Mouse (Mus musculus): ENCODE measurements around the gene Rbm8a. TPM values are rescaled to one million over a fixed set of nuclear protein-coding genes. Genes with fewer than 3 reads are reported as not detected.

Rbm8a gene
- polyA plus RNA-seq, 1 experiment from 2014 or later, result 56.5 TPM

- Histone ChIP-seq H3K27me3 (ENCODE audit: insufficient read depth, low read length) (peaks cover 42% of the 10 kb centered on the region), H3K9ac (replicated peaks) (peak within 1 kb of the TSS; percentile 66), H3K4me3 (ENCODE audit: low read depth, low read length) (peak within 1 kb of the TSS; percentile 67), H3K4me1 (ENCODE audit: insufficient read depth) (peaks cover 30% of the 10 kb centered on the region), H3K9me3 (ENCODE audit: low read length) (no peaks in the 10 kb centered on the region), H3K27ac (ENCODE audit: low read depth) (peak within 1 kb of the TSS; percentile 75), H3K4me2 (ENCODE audit: low read depth, low read length) (peak within 1 kb of the TSS; percentile 83), H3K36me3 (replicated peaks; ENCODE audit: insufficient read depth, low read length) (no peaks in the 10 kb centered on the region)
- TF ChIP-seq EP300 (IDR thresholded peaks at IDR 0.05; ENCODE audit: low read depth) (no peak), CTCF (IDR thresholded peaks at IDR 0.05; ENCODE audit: low read depth) (peak; percentile 29)
- ATAC-seq (peak; percentile 94), DNase-seq (peak; percentile 94)
- WGBS (ENCODE audit: insufficient replicate concordance), result under 1% methylated on average over 38 of the region's 38 CpGs
These were observed 35.8 kb upstream of the Rbm8a start, which contains the start of gene Polr3gl for GRCm38 (mm10) chr3:96593790-96594560. Gene Polr3gl, minus strand, starts transcription at chr3:96594181.

- no peak overlapping the region for H3K4me2 ChIP-seq (ENCODE audit: low read depth, low read length)
- WGBS (ENCODE audit: insufficient replicate concordance), result 88% methylated on average over 5 of the region's 5 CpGs
- ATAC-seq (no peak), DNase-seq (no peak)
- H3K4me3 ChIP-seq (ENCODE audit: low read depth, low read length), result no peak overlapping the region
- H3K27me3 ChIP-seq (ENCODE audit: insufficient read depth, low read length), result peaks cover 51% of the 10 kb centered on the region
- peaks cover 30% of the 10 kb centered on the region for H3K4me1 ChIP-seq (ENCODE audit: insufficient read depth)
- TF ChIP-seq CTCF (IDR thresholded peaks at IDR 0.05; ENCODE audit: low read depth) (no peak), EP300 (IDR thresholded peaks at IDR 0.05; ENCODE audit: low read depth) (no peak)
- no peaks in the 10 kb centered on the region for H3K36me3 ChIP-seq (replicated peaks; ENCODE audit: insufficient read depth, low read length)
- H3K9me3 ChIP-seq (ENCODE audit: low read length), result no peaks in the 10 kb centered on the region
- H3K27ac ChIP-seq (ENCODE audit: low read depth), result no peak overlapping the region
- no peak overlapping the region for H3K9ac ChIP-seq (replicated peaks)
These were observed 34.9 kb upstream of the Rbm8a start for GRCm38 (mm10) chr3:96594851-96595250.

- no peak overlapping the region for H3K27ac ChIP-seq (ENCODE audit: low read depth)
- H3K9me3 ChIP-seq (ENCODE audit: low read length), result no peaks in the 10 kb centered on the region
- WGBS (ENCODE audit: insufficient replicate concordance), result 34% methylated on average over 6 of the region's 6 CpGs
- no peak for TF ChIP-seq CTCF (IDR thresholded peaks at IDR 0.05; ENCODE audit: low read depth)
- no peak for TF ChIP-seq EP300 (IDR thresholded peaks at IDR 0.05; ENCODE audit: low read depth)
- no peak for DNase-seq
- H3K4me2 ChIP-seq (ENCODE audit: low read depth, low read length), result no peak overlapping the region
- no peaks in the 10 kb centered on the region for H3K36me3 ChIP-seq (replicated peaks; ENCODE audit: insufficient read depth, low read length)
- peaks cover 57% of the 10 kb centered on the region for H3K27me3 ChIP-seq (ENCODE audit: insufficient read depth, low read length)
- no peak overlapping the region for H3K4me3 ChIP-seq (ENCODE audit: low read depth, low read length)
- H3K4me1 ChIP-seq (ENCODE audit: insufficient read depth), result peaks cover 30% of the 10 kb centered on the region
- no peak overlapping the region for H3K9ac ChIP-seq (replicated peaks)
- ATAC-seq, result no peak
These were observed 34.1 kb upstream of the Rbm8a start for GRCm38 (mm10) chr3:96595661-96596060.

- Histone ChIP-seq H3K36me3 (replicated peaks; ENCODE audit: insufficient read depth, low read length) (no peaks in the 10 kb centered on the region), H3K27me3 (ENCODE audit: insufficient read depth, low read length) (peaks cover 60% of the 10 kb centered on the region), H3K4me3 (ENCODE audit: low read depth, low read length) (peak within 1 kb of the TSS; percentile 41), H3K9ac (replicated peaks) (no peak within 1 kb of the TSS), H3K4me2 (ENCODE audit: low read depth, low read length) (peak within 1 kb of the TSS; percentile 68), H3K4me1 (ENCODE audit: insufficient read depth) (peaks cover 30% of the 10 kb centered on the region), H3K9me3 (ENCODE audit: low read length) (no peaks in the 10 kb centered on the region), H3K27ac (ENCODE audit: low read depth) (no peak within 1 kb of the TSS)
- WGBS (ENCODE audit: insufficient replicate concordance), result 3% methylated on average over 23 of the region's 23 CpGs
- ATAC-seq (no peak), DNase-seq (no peak)
- TF ChIP-seq CTCF (IDR thresholded peaks at IDR 0.05; ENCODE audit: low read depth) (no peak), EP300 (IDR thresholded peaks at IDR 0.05; ENCODE audit: low read depth) (no peak)
These were observed 33.5 kb upstream of the Rbm8a start, which contains the start of gene Ankrd34a for GRCm38 (mm10) chr3:96596228-96596707. Gene Ankrd34a, plus strand, starts transcription at chr3:96596636.

- Histone ChIP-seq H3K4me3 (ENCODE audit: low read depth, low read length) (peak overlapping the region; percentile 41), H3K9ac (replicated peaks) (no peak overlapping the region), H3K9me3 (ENCODE audit: low read length) (no peaks in the 10 kb centered on the region), H3K36me3 (replicated peaks; ENCODE audit: insufficient read depth, low read length) (no peaks in the 10 kb centered on the region), H3K4me2 (ENCODE audit: low read depth, low read length) (peak overlapping the region; percentile 68), H3K4me1 (ENCODE audit: insufficient read depth) (peaks cover 30% of the 10 kb centered on the region), H3K27ac (ENCODE audit: low read depth) (no peak overlapping the region), H3K27me3 (ENCODE audit: insufficient read depth, low read length) (peaks cover 66% of the 10 kb centered on the region)
- TF ChIP-seq EP300 (IDR thresholded peaks at IDR 0.05; ENCODE audit: low read depth) (no peak), CTCF (IDR thresholded peaks at IDR 0.05; ENCODE audit: low read depth) (no peak)
- ATAC-seq (no peak), DNase-seq (no peak)
- 6% methylated on average over 9 of the region's 12 CpGs for WGBS (ENCODE audit: insufficient replicate concordance)
These were observed 32.9 kb upstream of the Rbm8a start for GRCm38 (mm10) chr3:96596855-96597254.

GRCm38 (mm10) chr3:96597435-96597891 is 32.3 kb upstream of the Rbm8a start:
- WGBS (ENCODE audit: insufficient replicate concordance), result under 1% methylated on average over 40 of the region's 40 CpGs
- peaks cover 67% of the 10 kb centered on the region for H3K27me3 ChIP-seq (ENCODE audit: insufficient read depth, low read length)
- H3K36me3 ChIP-seq (replicated peaks; ENCODE audit: insufficient read depth, low read length), result no peaks in the 10 kb centered on the region
- DNase-seq (no peak), ATAC-seq (no peak)
- no peaks in the 10 kb centered on the region for H3K9me3 ChIP-seq (ENCODE audit: low read length)
- H3K4me1 ChIP-seq (ENCODE audit: insufficient read depth), result peaks cover 25% of the 10 kb centered on the region
- H3K27ac ChIP-seq (ENCODE audit: low read depth), result no peak overlapping the region
- H3K4me3 ChIP-seq (ENCODE audit: low read depth, low read length), result peak overlapping the region; percentile 41
- H3K4me2 ChIP-seq (ENCODE audit: low read depth, low read length), result peak overlapping the region; percentile 68
- TF ChIP-seq CTCF (IDR thresholded peaks at IDR 0.05; ENCODE audit: low read depth) (no peak), EP300 (IDR thresholded peaks at IDR 0.05; ENCODE audit: low read depth) (no peak)
- H3K9ac ChIP-seq (replicated peaks), result peak overlapping the region; percentile 50; the same call in 1 of the 2 replicates
